Mouse (Mus musculus) lung, adult 2 months (tissue): ENCODE measurements around the gene Mep1a.

Experiments
- CTCF ChIP-seq: fragments of 200-500 bp; IDR thresholded peaks from 2 replicates; pipeline ENCODE4 v1.5.1; 2011; ENCODE audit warnings: mild to moderate bottlenecking, low read length, control low read depth; ENCODE audit not compliant: insufficient read depth
- POLR2A ChIP-seq: fragments of 200-500 bp; IDR thresholded peaks from 2 replicates; pipeline ENCODE4 v1.6.1; 2011; ENCODE audit warnings: low read depth, mild to moderate bottlenecking, control low read depth, low read length, borderline replicate concordance; ENCODE audit errors: extremely low read depth

DNA sequence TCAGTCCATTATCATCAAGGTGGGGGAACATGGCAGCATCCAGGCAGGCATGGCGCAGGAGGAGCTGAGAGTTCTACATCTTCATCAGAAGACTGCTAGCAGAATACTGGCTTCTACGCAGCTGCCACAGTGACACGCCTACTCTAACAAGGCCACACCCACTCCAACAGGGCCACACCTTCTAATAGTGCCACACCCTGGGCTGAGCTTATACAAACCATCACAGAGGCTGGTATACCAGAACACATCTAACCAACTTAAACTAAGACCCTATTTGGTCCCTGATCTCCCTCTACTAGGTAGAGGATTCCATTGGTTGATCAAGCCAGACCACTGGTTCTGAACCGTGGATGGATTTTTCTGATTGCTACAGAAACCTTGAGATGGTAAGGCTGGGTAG, 30.1 kb downstream of the Mep1a start:
- no peak for TF ChIP-seq POLR2A
- no peak for TF ChIP-seq CTCF
